Mouse (Mus musculus) CD4-positive helper T cell, adult 2 months (primary cell): Measurements from ENCODE around the gene Sirt2.
A peak's percentile ranks its signal among the peaks of the same experiment; 100 is the strongest.

Experiments
- DNase-seq: peaks from one replicate; pipeline ENCODE4 v3.0.0-alpha.2; 2012; ENCODE audit warnings: low read depth, missing footprints, low spot score

Sirt2 gene

DNA sequence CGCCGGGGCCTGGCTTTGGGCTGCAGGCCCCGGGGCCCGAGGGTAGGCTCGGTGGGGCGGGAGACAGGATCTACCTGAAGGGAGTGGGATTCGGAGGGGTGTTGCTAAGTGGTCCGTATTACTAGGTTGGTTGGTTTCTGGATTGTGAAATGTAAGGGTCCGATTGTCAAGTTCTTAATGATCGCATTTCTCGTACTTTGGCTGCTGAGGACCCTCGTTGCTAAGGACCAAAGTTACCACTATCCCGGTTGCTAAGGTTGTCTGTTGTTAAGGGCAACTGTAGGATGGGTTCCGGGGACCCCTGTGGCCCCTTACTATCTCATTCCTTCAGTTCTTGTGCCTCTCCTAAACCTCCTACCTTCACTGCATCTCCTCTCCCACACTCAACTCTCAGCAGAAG lies 375 bp downstream of the Sirt2 start:
- no peak for DNase-seq

DNA sequence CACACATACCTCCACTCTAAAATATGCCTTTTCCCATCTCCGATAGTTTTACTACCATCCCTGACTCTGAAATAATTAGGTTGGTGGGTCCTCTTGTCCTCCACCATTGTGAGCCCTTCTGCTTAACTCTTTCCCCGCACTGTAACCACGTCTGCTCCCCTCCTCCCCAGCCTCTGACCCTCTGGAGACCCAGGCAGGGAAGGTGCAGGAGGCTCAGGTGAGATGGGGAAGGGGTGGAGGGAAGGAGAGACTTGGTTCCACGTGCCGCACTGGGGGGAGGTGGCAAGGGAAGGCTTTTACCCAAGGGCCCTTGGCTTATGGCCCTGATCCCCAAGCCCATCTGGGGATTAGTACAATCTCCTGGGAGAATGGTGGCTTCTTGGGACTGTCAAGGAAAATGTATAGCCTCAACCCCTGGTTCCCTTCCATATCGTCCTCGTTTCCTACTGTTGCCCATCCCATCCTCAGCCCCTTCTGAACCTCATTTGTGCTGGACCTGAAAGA lies 979 bp downstream of the Sirt2 start, which contains the start of gene Nfkbib:
Gene Nfkbib, minus strand, starts transcription at position 51 of the 504 bp plus-strand sequence.
- no peak for DNase-seq

DNA sequence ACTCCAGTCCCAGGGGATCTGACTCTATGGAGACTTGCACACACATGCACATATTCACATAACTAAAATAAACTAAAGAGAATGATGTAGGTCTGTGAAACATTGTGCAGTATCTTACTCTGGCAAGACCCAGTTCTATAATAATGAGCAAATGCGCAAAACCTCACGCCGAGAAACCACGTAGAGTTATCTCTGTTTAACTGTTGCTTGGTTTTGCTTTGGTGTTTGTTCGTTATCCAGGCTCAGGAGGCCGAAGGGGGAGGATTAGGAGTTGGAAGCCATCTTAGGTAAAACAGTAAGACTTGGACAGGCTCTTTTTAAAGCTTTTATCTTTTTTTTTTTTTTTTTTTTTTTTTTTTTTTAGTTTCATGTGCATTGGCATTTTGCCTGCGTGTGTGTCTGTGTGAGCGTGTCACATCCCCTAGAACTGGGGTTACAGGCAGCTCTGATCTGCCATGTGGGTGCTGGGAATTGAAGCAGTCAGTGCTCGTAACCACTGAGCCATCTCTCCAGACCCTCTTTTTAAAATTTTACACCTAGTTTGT lies 3.0 kb downstream of the Sirt2 start:
- DNase-seq, result no peak

DNA sequence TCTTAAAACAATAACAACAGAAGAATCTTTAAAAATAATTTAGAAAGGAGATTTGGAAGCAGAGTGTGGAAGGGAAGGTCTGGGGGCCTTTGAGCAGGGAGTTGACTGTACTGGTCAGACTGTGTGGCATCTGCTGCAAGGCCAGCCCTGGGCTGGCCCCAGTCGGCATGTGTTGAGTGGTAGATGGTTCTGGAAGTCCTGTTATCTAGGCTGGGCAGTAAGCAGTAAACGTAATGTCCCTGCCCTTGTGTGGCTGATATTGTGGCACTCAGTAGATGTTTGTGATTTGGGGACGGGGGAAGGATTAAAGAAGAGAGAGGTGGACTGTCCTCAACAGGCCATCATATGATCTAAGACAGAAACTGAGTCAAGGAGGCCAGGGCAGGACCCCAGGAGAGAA lies 3.8 kb downstream of the Sirt2 start:
- DNase-seq, result no peak

DNA sequence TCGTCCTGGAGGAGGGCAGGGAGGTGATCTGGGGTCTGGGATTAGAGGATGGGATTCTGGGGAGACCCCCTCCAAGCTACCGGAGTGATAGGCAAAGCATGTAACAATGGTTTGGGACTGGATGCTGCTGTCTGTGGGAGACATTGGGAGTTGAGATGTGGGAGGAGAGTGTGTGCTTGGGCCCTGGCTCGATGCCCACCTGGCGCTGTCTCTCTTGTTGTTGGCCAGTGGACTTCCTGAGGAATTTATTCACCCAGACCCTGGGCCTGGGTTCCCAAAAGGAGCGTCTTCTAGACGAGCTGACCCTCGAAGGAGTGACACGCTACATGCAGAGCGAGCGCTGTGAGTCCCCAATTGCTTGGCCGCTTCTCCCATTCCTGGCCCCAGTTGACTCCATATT lies 5.3 kb downstream of the Sirt2 start:
- DNase-seq, result no peak

DNA sequence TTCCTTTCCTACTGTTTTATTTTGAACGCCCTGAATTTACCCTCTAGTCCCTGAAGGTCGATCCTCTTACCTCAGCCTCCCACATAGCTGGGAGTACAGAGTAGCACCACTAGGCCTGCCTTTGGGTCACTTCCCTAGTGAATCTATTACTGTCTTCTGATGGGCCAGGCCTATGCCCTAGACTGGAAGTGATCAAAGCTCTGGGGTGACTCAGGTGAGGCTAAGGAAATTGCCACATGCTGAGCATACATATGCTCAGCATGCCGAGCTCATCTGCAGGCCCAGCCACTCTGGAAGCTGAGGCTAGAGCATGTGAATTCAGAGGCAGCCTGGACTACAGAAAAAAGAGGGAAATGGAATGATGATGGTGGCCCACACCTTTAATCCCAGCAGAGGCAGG lies 6.6 kb downstream of the Sirt2 start:
- DNase-seq, result no peak

DNA sequence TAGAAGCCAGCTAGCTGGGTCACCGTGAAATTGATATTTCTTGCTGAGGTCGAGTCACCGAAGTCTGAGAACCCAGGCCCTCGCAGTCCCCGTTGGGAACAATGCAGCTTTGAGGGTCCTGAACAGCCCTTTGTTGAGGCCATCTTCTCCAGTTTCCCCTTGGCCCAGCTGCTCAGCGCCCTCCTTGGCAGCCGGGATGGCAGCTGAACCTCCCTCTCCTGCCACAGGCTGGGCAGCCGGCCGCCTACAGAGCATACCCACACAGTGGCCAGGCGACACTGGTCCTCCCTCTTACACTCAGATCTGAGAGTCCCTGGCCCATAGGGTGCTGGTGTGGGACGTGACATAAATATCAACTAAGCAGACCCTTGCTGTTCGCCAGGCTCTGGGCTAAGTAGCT lies 7.6 kb downstream of the Sirt2 start:
- no peak for DNase-seq

DNA sequence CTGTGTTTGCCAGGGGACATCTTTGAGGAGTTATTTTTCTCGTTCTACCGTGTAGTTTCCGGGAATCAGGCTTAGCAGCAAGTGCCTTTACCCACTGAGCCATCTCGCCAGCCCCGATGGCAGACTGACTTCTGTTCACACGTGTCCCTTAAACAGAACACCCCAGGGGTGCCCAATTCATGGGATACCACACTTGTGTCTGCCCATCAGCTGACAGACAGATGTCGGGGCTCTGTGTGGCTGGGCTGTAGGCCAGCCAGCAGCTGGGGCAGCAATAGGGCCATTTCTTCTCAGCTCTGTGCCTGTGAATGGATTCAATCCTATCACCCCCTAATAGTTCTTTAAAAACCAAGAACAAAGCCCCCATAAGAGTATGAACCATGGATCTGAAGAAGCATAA lies 8.6 kb downstream of the Sirt2 start:
- no peak for DNase-seq

DNA sequence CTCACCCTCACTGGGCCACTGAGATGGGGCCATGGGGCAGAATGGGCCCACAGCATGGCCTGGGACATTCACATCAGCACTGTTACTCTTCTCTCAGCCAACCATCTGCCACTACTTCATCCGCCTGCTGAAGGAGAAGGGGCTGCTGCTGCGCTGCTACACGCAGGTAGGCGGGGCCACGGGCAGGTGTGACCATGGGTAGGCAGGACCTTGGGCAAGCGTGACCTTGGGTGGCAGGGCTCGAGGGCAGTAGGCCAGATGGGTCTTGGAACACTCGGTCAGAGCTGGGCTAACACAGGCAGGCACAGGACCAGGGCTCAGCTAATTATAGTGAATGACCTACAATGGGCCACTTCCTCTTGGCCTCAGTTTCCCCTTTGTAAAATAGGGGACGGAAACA lies 12.3 kb downstream of the Sirt2 start:
- no peak for DNase-seq

DNA sequence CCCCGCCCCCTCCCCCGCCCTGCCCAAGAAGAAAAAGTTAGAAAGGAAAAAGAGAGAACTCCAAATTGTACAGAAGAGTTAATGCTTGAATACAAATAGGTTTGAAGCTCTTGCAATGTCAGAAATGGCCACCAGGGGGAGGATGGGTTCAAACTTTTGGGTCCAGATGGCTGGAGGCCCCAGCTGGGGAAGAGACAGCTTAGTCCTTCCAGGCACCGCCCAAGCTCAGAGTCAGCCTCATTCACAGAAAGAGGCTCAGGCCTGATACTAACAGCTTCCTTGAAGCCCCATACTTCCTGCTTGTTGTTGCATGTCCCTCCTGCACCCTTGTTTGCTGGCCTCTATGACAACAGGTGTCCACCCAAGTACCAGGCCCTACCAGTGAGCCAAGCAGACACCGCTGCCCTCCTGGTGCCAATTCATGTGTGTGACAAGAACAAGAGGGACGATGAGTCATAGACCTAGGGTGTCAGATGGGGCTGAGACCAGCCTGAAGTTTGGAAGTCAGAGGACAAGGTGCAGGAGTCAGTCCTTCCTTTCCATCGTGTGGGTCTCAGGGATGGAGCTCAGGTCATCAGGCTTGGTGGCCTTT lies 13.6 kb downstream of the Sirt2 start:
- peak; percentile 89 for DNase-seq

DNA sequence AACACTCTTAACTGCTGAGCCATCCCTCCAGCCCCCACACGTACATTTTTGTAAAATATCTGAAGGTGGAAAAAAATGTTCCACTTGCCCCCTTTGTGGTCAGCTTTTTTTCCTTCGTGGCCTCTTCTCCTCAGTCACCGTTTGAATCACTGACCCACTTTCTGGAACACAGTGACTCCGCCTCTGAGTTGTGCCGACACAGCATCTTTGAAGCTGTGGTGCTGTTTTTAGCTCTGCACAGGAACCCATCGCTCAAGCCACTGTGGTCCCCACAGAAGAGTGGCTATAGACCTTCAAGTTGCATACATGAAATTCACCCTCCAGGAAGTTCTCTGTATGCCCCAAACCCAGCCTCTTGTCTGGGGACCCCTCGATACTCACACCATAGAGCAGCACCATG lies 14.3 kb downstream of the Sirt2 start:
- peak; percentile 89 for DNase-seq

DNA sequence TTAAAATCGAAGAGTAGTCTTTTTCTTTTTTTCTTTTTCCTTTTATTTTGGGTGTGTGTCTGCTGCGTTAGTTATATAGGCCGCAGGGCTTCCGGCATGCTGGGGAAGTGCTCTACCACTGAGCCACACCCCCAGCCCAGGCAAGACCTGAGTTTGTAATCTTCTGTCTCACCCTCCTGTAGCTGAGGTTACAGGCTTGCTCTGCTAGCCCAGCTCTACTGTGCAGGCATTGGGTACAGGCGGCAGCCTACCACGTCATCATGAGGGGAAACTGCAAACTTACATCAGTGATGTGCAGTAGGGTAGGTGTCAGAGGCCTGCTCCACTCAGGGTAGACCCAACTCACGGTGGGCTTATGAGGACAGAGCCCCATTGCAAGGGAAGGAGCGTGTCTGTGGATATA lies 14.7 kb downstream of the Sirt2 start:
- peak; percentile 96 for DNase-seq

DNA sequence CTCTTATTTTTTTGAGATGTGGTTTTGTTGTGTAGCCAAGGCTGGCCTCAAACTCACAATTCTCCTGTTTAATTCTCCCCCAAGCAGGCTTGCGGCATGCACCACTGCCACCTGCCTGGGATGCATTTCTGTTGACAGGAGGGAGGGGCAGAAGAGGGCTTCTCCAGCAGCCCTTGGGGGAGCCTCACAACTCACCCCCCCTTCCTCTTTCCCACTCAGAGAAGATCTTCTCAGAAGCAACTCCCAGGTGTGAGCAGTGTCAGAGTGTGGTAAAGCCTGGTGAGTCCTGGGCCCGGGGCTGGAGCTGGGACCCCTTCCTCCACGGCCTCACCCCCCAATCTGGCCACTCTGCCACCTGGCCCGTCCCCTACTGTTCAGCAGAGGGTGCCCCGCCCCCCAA lies 18.6 kb downstream of the Sirt2 start:
- no peak for DNase-seq

DNA sequence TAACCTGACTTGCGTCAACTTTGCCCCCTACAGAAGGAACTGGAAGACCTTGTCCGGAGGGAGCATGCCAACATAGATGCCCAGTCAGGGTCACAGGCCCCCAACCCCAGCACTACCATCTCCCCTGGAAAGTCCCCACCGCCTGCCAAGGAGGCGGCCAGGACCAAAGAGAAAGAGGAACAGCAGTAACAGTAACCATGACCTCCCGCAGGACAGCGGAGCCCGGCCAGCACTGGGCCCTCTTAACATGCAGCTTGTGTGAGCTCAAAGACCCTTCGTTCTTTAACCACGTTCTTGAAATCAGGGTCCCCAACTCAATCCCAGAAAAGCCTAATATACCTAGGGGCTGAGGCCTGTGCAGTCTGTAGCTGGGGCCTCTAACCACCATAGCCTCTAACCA lies 21.3 kb downstream of the Sirt2 start:
- DNase-seq, result no peak

DNA sequence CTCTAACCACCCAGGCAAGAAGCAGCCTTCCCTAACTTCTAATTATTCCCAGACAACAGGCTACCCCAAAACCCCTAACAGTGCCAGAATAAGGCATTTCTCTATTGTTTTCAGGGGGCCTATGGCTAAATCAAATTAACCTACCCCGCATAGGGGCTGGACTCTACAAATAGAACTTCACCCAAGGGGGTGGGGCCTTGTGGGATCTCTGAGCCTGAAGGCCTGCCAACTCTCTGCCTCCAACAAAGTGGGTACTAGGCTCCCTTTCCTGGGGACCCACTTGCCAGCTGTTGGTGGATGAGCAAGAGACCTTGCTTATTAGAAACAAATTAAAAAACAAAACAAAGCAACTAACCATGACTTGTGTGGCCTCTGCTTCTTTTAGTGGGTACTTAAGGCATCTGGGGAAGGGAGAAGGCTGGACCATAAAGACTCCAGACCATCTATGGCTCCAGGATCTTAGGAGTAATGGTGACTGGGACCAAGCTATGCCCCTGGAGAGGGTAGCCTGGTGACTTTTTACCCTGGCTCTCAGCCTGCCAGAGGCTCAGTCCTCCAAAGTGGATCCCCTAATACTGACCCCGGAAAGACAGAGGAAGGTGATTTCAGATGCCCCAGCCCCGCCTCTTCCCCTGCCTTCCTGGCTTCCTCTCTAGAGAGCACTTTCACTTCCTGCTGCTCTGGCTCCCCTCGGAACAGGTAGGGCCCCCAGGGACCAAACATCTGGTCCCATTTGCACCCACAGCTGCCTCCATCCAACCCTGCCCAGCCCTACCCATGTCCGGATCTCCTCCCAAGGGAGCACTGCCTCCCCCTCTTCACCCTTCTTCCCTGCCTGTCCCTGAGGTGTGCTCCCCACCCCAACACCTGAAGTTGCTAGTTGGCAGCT lies 22.0 kb downstream of the Sirt2 start, which contains the start of gene Rinl:
Gene Rinl, plus strand, starts transcription at position 663 of the 889 bp plus-strand sequence.
- DNase-seq, result peak; percentile 71

DNA sequence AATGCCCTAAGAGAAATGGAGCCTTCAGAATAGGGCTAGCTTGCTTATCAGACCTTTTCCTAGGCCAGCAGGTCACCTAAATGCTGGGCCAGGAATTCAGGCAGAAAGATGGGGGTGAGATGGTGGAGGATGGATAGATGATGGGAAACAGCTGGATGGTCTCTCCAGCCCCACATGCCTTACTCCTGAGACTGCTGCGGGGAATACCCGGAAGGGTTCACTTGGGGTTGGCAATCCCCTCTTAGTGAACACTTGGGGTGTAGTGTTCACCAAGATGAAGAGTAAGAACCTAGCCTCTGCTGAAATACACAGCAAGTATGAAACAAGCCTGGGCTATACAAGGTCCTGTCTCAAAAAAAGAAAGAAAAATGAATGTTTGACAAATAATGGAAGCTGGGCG lies 22.7 kb downstream of the Sirt2 start:
- no peak for DNase-seq

DNA sequence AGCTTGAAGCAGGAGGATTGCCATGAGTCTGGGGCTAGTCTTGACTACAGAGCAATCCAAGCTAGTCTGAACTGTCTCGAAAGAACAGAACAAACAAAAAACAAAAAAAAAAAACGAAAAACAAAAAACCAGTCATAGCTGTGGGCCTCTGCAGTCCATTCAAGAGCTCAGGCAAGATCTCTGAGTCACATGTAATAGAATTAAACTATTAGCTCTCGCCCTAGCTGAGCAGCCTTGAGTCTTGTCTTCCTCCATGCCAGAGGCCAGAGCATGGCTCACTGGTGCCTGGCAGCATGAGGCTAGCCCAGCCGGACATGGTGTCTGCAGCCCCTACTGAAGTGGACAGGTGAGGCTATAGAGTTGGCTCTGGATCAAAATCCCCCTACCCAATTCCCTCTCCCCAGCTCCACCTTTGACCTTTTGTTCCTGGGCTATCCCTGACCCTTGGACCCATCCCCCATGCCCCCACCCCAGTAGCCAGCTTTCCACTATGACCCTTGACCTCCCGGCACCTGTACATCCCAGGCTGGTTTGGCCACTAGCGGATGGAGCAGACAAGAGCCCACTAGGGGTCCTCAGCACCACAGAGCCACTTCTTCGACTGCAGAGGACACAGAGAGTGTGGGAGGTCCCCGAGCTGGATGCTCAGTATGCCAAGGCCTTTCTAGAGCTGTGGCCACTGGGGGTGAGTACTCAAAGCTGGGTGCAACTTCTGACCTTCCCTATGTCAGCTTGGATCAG lies 23.7 kb downstream of the Sirt2 start:
- DNase-seq, result peak; percentile 51

DNA sequence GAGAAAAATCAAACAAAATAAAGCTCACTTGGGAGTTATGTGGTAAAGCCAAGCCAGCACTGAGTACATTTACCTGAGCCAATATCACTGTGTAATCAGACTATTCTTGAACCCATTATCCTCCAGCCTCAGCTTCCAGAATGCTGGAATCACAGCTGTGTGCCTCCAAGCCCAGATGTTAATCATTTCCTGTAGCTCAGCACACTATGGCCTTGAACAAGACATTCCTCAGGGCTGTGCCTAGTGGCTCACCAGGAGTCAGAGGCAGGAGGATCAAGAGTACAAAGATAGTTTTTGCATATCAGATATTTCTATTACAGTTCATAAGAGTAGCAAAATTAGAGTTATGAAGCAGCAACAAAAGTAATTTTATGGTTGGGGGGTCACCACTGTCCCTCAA lies 25.2 kb downstream of the Sirt2 start:
- DNase-seq, result no peak

DNA sequence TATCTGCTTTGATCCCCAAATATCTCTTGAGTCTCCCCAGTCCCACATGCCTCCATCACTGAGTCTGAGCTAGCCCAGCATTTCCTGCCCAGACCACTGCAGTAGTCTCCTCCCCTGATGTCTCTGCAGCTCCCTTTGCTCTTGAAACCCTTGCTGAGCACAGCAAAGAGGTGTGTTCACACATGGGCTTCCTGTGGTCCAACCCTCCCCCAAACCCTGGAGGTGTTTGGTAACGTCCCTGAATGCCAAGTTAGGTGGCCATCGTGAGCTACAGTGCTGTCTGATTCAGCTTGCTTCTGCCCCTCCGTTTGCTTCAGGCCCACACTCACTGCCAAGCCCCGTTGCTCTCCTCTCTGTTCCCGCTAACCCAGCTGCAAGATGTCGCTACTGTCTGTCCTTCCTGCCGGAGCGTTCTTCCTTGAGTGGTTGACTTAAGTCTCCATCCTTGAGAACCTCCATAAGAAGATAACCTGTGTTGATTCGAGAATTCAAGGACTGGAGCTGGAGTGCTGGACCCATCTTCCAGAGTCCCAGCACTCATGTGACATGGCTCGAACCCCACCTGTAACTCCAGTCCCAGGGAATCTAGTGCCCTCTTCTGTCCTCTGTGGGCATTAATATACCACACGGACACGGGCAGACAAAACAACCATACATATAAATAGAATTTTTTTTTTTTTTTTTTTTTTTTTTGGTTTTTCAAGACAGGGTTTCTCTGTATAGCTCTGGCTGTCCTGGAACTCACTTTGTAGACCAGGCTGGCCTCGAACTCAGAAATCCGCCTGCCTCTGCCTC lies 26.1 kb downstream of the Sirt2 start:
- peak; percentile 87 for DNase-seq

DNA sequence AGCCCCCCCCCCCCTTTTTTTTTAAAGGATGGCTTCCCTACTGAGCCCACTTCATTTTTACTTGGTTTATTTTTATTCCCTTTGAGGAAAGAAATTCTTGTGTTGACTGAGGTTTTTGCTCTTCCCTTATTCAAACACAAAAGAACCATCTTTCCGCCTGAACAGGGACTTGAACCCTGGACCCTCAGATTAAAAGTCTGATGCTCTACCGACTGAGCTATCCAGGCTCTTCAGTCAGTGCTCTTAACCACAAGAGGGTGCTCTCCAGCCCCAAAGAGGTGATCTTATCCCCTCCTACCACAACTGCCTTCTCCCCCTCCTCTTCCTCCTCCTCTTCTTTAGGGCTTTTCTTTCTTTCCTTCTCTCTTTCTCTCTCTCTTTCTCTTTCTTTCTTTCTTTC lies 27.3 kb downstream of the Sirt2 start:
- peak; percentile 69 for DNase-seq

DNA sequence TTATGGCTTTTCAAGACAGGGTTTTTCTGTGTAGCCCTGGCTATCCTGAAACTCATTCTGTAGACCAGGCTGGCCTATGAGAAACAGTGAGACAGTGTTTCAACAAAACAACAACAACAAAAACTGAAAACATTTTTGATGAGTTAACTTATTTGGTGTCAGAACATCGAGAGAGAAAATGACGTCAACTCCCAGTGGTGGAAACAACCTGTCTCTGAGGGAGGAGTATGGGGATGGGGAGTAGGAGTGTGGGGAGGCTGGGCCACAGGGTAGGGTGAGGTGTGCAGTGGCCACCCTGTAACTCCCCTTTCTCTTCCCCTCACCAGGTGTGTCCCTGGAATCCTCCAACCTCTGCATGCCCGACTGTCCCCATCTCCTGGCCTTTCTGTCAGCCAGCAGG lies 28.0 kb downstream of the Sirt2 start:
- DNase-seq, result peak; percentile 72
